Mouse (Mus musculus) C2C12 (cell line): ENCODE data around the gene Proser3.

ENCODE experiments used
- CEBPB ChIP-seq: IDR thresholded peaks from one replicate; pipeline ENCODE4 v1.6.1; 2011; ENCODE audit warnings: low read depth, mild to moderate bottlenecking, control low read depth, moderate library complexity
- CTCF ChIP-seq: IDR thresholded peaks from one replicate; pipeline ENCODE4 v1.5.1; 2011; ENCODE audit not compliant: control insufficient read depth, insufficient read depth, insufficient read length
- MAX ChIP-seq: IDR thresholded peaks from one replicate; pipeline ENCODE4 v1.6.1; 2011; ENCODE audit warnings: mild to moderate bottlenecking, control low read depth
- MYOG ChIP-seq: IDR thresholded peaks from one replicate; pipeline ENCODE4 v1.6.1; 2011; ENCODE audit not compliant: control insufficient read depth, insufficient read length; ENCODE audit errors: extremely low read depth

GRCm38 (mm10) chr7:30566033-30566432 is 13.9 kb upstream of the Proser3 start:
- no peak for TF ChIP-seq CTCF
- no peak for TF ChIP-seq MAX
- no peak for TF ChIP-seq CEBPB
- no peak for TF ChIP-seq MYOG
